Mouse (Mus musculus) right cerebral cortex, postnatal 10 days (tissue): ENCODE data around the gene Atp2a1.
"Not testable (repeated sequence)": the region's sequence is repeated elsewhere in the genome, so short reads cannot be mapped to it uniquely, and the experiment has no call there.

Source experiments
- DNase-seq, 2 experiments: peaks; one replicate each; pipeline ENCODE4 v3.0.0; 2021; ENCODE audit warnings: low spot score in 2 of 2

Atp2a1 gene

DNA sequence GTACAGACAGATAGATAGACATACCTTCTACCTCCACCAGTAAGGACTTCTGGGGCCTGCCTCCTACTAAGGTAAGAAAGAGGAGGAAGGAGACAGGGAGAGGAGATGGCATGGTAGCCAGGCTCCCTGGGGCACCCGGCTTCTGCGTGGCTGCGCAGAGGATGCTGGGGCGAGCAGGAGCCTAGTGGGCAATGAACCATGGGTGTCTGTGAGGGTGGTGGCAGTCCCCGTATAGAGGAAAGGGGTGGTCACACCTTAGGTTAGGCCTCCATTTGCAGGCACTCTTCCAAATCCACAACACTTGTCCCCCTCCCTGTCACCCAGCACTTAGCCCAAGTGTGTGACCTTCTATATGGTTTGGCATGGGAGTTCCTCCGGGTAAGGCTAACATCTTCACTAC, 48.2 kb downstream of the Atp2a1 start, which contains the start of gene Cd19:
TSS of gene Cd19 (minus strand) at position 165 of the 400 bp plus-strand sequence.
- no peak for DNase-seq

DNA sequence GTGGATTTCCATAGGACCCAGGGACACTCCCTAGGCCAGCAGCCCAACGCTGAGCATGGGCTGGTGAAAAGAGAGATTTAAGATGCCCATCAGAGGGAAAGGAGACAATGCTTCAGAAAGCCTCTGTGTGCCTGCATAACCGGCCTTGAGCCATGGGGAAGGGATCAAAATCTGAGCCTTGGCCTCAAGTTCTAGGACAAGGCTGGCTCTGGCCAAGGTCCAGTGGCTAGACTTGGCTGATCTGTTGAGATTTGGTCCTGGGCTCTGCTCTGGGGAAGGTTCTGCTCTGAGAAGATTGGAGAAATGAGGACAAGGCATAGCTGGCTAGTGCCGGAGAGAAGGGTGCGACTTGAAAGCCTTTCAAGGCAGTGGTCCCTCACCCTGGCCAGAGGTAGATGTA, 51.8 kb downstream of the Atp2a1 start:
- DNase-seq = no peak

DNA sequence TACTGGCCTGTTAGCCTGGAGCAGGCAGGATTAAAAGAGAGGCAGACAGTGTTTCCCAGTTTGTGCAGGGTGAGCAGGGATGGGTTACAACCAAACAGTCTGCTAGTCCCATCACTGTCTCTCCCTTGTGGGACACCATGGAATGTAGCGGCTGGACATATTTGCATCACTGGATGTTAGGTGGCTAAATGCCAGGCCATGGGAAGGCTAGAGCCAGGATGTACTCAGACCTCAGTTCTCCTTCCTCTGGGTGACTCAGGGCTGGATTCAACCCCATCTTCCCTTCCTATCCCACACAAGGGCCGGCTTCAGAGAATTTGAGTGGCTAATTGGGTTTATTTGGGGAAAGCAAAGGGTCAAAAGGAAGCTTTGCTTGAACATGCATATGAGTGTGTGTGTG, 54.2 kb downstream of the Atp2a1 start:
- DNase-seq = no peak

DNA sequence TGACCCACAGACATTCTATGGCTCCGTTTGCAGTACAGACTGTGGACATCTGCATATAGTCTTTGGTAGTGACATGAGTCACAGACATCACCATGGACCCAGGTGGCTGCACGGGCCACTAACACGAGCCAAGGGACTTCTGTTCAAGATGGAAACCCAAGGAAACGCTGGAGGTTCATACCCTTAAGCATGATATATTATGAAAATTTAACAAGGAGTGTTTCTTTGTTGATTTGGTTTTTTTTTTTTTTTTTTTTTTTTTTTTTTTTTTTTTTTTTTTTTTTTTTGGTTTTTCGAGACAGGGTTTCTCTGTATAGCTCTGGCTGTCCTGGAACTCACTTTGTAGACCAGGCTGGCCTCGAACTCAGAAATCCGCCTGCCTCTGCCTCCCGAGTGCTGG, 60.4 kb downstream of the Atp2a1 start:
- not testable (repeated sequence) for DNase-seq

GRCm38 (mm10) chr7:126399548-126399947, 63.4 kb downstream of the Atp2a1 start:
- DNase-seq = peak; percentile 75 to 86

DNA sequence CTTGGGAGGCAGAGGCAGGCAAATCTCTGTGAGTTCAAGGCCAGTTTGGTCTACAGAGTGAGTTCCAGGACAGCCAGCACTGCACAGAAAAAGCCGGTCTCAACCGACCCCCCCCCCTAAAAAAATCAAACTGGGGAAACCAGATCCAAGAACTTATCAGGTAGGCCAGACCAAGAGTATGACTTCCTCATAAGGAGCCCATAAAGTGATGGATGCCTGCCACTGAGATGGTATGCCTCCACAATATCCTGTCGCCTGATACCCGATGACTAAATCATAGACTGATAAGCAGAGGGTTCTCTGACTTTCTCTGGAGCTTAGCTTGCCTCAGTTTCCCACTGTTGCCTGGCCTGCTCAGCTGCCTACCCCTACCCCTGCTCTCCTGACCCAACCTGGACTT, 65.1 kb downstream of the Atp2a1 start:
- DNase-seq = no peak

- DNase-seq = no peak
Measured at GRCm38 (mm10) chr7:126397221-126397620, 65.7 kb downstream of the Atp2a1 start.

GRCm38 (mm10) chr7:126396298-126397119, 66.4 kb downstream of the Atp2a1 start, which contains the start of gene Nfatc2ip:
Gene Nfatc2ip (minus strand): TSS chr7:126396737.
- DNase-seq = peak; percentile 96 to 97
